Mouse (Mus musculus) left cerebral cortex, adult 2 months (tissue): Measurements from ENCODE around the gene Has3. TPM values are rescaled to one million over a fixed set of nuclear protein-coding genes. Genes with fewer than 3 reads are reported as not detected.
A peak's percentile ranks its signal among the peaks of the same experiment; 100 is the strongest.
"Not testable (repeated sequence)": the region's sequence is repeated elsewhere in the genome, so short reads cannot be mapped to it uniquely, and the experiment has no call there.

Experiments
- DNase-seq, 2 experiments: peaks; one replicate each; pipeline ENCODE4 v3.0.0; 2021 to 2022; ENCODE audit warnings: low spot score in 2 of 2, mixed read lengths in 1 of 2; ENCODE audit errors: extremely low spot score in 1 of 2
- H3K27ac ChIP-seq: fragments of 200-600 bp; 2 replicates; pipeline ENCODE4 v1.8.1; 2022
- H3K4me3 ChIP-seq: fragments of 200-600 bp; 2 replicates; pipeline ENCODE4 v1.8.1; 2022
- CTCF ChIP-seq: fragments of 200-600 bp; IDR thresholded peaks from 2 replicates; pipeline ENCODE4 v1.8.1; 2022; ENCODE audit warnings: antibody characterized with exemption, mild to moderate bottlenecking, moderate library complexity
- intact Hi-C: fragments of 180-260 bp; cut with DNase I; formaldehyde crosslinking; loops from one replicate; pipeline ENCODE4 v1.15.1; 2025
- total RNA-seq, 2 experiments: library from RNA; stranded (reverse); gene quantifications; 2 replicates each; pipeline ENCODE4 v1.2.3; 2021

Gene Has3
- total RNA-seq, 2 experiments from 2014 or later = 1.7 to 2.0 TPM

GRCm38 (mm10) chr8:106862845-106863244 is 7.2 kb upstream of the Has3 start:
- Histone ChIP-seq H3K4me3 (no peak overlapping the region), H3K27ac (no peak overlapping the region)
- no peak for TF ChIP-seq CTCF
- intact Hi-C loops = no loop called here
- no peak for DNase-seq

- intact Hi-C loops = no loop called here
- no peak for TF ChIP-seq CTCF
- no peak for DNase-seq
These were observed 4.7 kb upstream of the Has3 start for GRCm38 (mm10) chr8:106865354-106865753.

GRCm38 (mm10) chr8:106870537-106871327 is 690 bp downstream of the Has3 start:
- intact Hi-C loops = loop anchor here (5.0 kb wide), 2 partner anchors 98 to 153 kb away; no protein-coding TSS in a partner anchor
- peak; percentile 69 to 71 for DNase-seq
- TF ChIP-seq CTCF = peak; percentile 49
- H3K4me3 ChIP-seq = peak overlapping the region; percentile 66
- H3K27ac ChIP-seq = no peak overlapping the region

More at GRCm38 (mm10) chr8:106865354-106865753, 4.7 kb upstream of the Has3 start:
- Histone ChIP-seq H3K27ac (no peak overlapping the region), H3K4me3 (no peak overlapping the region)

GRCm38 (mm10) chr8:106871328-106871926 is 1.4 kb downstream of the Has3 start:
- no peak for DNase-seq
- H3K27ac ChIP-seq = no peak overlapping the region
- intact Hi-C loops = loop anchor here (5.0 kb wide), 2 partner anchors 99 to 154 kb away; no protein-coding TSS in a partner anchor
- peak overlapping the region; percentile 66 for H3K4me3 ChIP-seq
- TF ChIP-seq CTCF = no peak

- Histone ChIP-seq H3K4me3 (peak overlapping the region; percentile 66), H3K27ac (no peak overlapping the region)
- intact Hi-C loops = loop anchor here (5.0 kb wide), 2 partner anchors 100 to 155 kb away; no protein-coding TSS in a partner anchor
- TF ChIP-seq CTCF = no peak; the same call in 1 of the 2 replicates
- peak; percentile 36 to 43 for DNase-seq
These were observed 1.9 kb downstream of the Has3 start for GRCm38 (mm10) chr8:106871931-106872371.

GRCm38 (mm10) chr8:106872454-106873034 is 2.5 kb downstream of the Has3 start:
- Histone ChIP-seq H3K4me3 (peak overlapping the region; percentile 66), H3K27ac (no peak overlapping the region)
- no peak for DNase-seq
- no peak for TF ChIP-seq CTCF
- intact Hi-C loops = loop anchor here (5.0 kb wide), 2 partner anchors 100 to 155 kb away; no protein-coding TSS in a partner anchor

- intact Hi-C loops = loop anchor here (10.0 kb wide), 1 partner anchor 465 kb away; the partner anchor contains the start of gene Zfp90
- no peak for TF ChIP-seq CTCF
- DNase-seq = no peak
- Histone ChIP-seq H3K4me3 (no peak overlapping the region), H3K27ac (no peak overlapping the region)
These were observed 10.2 kb downstream of the Has3 start for GRCm38 (mm10) chr8:106880121-106880707.

- not testable (repeated sequence) for H3K27ac ChIP-seq, DNase-seq, H3K4me3 ChIP-seq
- intact Hi-C loops = loop anchor here (10.0 kb wide), 1 partner anchor 469 kb away; the partner anchor contains the start of gene Zfp90
These were observed 14.1 kb downstream of the Has3 start for GRCm38 (mm10) chr8:106884094-106884493.

GRCm38 (mm10) chr8:106884826-106885400 is 14.9 kb downstream of the Has3 start:
- DNase-seq, H3K27ac ChIP-seq, H3K4me3 ChIP-seq: not testable (repeated sequence)
- intact Hi-C loops = loop anchor here (5.0 to 10.0 kb wide), 2 partner anchors 188 to 470 kb away; partner anchors contain the start of gene Zfp90

GRCm38 (mm10) chr8:106887336-106888189 is 17.5 kb downstream of the Has3 start:
- Histone ChIP-seq H3K4me3 (no peak overlapping the region), H3K27ac (no peak overlapping the region)
- peak; percentile 68 to 73 for DNase-seq
- intact Hi-C loops = loop anchor here (1.0 to 10.0 kb wide), 3 partner anchors 169 to 473 kb away; partner anchors contain the start of gene Zfp90
- TF ChIP-seq CTCF = peak; percentile 91
